Mouse (Mus musculus) midbrain, embryonic 12.5 days (tissue): Measurements from ENCODE around the gene Sptbn1. TPM values are rescaled to one million over a fixed set of nuclear protein-coding genes. Genes with fewer than 3 reads are reported as not detected.

Experiments
- ATAC-seq: fragments of 200-750 bp; cut with Nextera tagmentation; 2 replicates; pipeline ENCODE4 v1.8.0; 2017; ENCODE audit warnings: low read depth, moderate TSS enrichment, moderate library complexity; ENCODE audit not compliant: low FRiP score
- H3K27ac ChIP-seq: fragments of 300-500 bp; sonication (generic); replicated peaks from 2 replicates; pipeline ENCODE4 v1.5.1; 2016; ENCODE audit warnings: mild to moderate bottlenecking
- H3K27me3 ChIP-seq: fragments of 300-500 bp; sonication (generic); 2 replicates; pipeline ENCODE4 v1.6.1; 2016; ENCODE audit warnings: mild to moderate bottlenecking
- H3K36me3 ChIP-seq: fragments of 300-500 bp; sonication (generic); 2 replicates; pipeline ENCODE4 v1.6.1; 2016
- H3K4me1 ChIP-seq: fragments of 300-500 bp; sonication (generic); 2 replicates; pipeline ENCODE4 v1.6.1; 2016
- H3K4me2 ChIP-seq: fragments of 300-500 bp; sonication (generic); replicated peaks from 2 replicates; pipeline ENCODE4 v1.6.1; 2016; ENCODE audit warnings: mild to moderate bottlenecking, moderate library complexity
- H3K4me3 ChIP-seq: fragments of 300-500 bp; sonication (generic); 2 replicates; pipeline ENCODE4 v1.5.1; 2016; ENCODE audit warnings: mild to moderate bottlenecking
- H3K9ac ChIP-seq: fragments of 300-500 bp; sonication (generic); replicated peaks from 2 replicates; pipeline ENCODE4 v1.6.1; 2016; ENCODE audit warnings: mild to moderate bottlenecking, moderate library complexity
- H3K9me3 ChIP-seq: fragments of 300-500 bp; sonication (generic); 2 replicates; pipeline ENCODE4 v1.6.1; 2016; ENCODE audit warnings: mild to moderate bottlenecking
- WGBS: fragments of 180-500 bp; shearing (Covaris S2); methylation state at CpG from one replicate; pipeline ENCODE4 v1.1.7; 2016; 5-methylcytosine and 5-hydroxymethylcytosine counted together
- polyA plus RNA-seq: library from polyadenylated mRNA; unstranded; fragments of >200 nt; fragmentation: Nextera tagmentation; extraction: Ambion mirVana; gene quantifications from 2 replicates; pipeline ENCODE4 v1.2.1, GENCODE M21; 2016

Sptbn1 gene
- 105 and 108 TPM in 2 replicates for polyA plus RNA-seq

GRCm38 (mm10) chr11:30267892-30268647 lies at the start of gene Sptbn1:
Gene Sptbn1 (minus strand): TSS chr11:30268175.
- Histone ChIP-seq H3K27ac (peak within 1 kb of the TSS; percentile 94), H3K27me3 (no peaks in the 10 kb centered on the region), H3K4me2 (peak within 1 kb of the TSS; percentile 83), H3K4me1 (peaks cover 11% of the 10 kb centered on the region), H3K4me3 (peak within 1 kb of the TSS; percentile 82), H3K36me3 (no peaks in the 10 kb centered on the region), H3K9ac (peak within 1 kb of the TSS; percentile 91), H3K9me3 (no peaks in the 10 kb centered on the region)
- ATAC-seq, result peak; percentile 96
- WGBS, result under 1% methylated on average over 52 of the region's 81 CpGs

- Histone ChIP-seq H3K27ac (no peak overlapping the region), H3K4me3 (no peak overlapping the region), H3K9me3 (no peaks in the 10 kb centered on the region), H3K9ac (no peak overlapping the region), H3K36me3 (no peaks in the 10 kb centered on the region), H3K27me3 (no peaks in the 10 kb centered on the region), H3K4me2 (no peak overlapping the region), H3K4me1 (0 out of 2 replicates have a peak, but pooled peaks cover 7% of the 10 kb centered on the region)
- no peak for ATAC-seq
These were observed 26.3 kb upstream of the Sptbn1 start for GRCm38 (mm10) chr11:30294279-30294678.

GRCm38 (mm10) chr11:30292221-30293160 lies 24.5 kb upstream of the Sptbn1 start:
- Histone ChIP-seq H3K4me3 (no peak overlapping the region), H3K4me1 (0 out of 2 replicates have a peak, but pooled peaks cover 7% of the 10 kb centered on the region), H3K27ac (no peak overlapping the region), H3K9me3 (no peaks in the 10 kb centered on the region), H3K27me3 (no peaks in the 10 kb centered on the region), H3K9ac (no peak overlapping the region), H3K4me2 (no peak overlapping the region), H3K36me3 (no peaks in the 10 kb centered on the region)
- 83% methylated on average over 3 of the region's 3 CpGs for WGBS
- ATAC-seq, result no peak

GRCm38 (mm10) chr11:30291155-30291554 lies 23.2 kb upstream of the Sptbn1 start:
- Histone ChIP-seq H3K4me1 (0 out of 2 replicates have a peak, but pooled peaks cover 7% of the 10 kb centered on the region), H3K9me3 (no peaks in the 10 kb centered on the region), H3K4me2 (no peak overlapping the region), H3K27ac (no peak overlapping the region), H3K36me3 (no peaks in the 10 kb centered on the region), H3K9ac (no peak overlapping the region), H3K4me3 (no peak overlapping the region), H3K27me3 (no peaks in the 10 kb centered on the region)
- WGBS, result 65% methylated on average over 8 of the region's 8 CpGs
- no peak for ATAC-seq

- Histone ChIP-seq H3K4me3 (no peak overlapping the region), H3K4me2 (no peak overlapping the region), H3K27me3 (no peaks in the 10 kb centered on the region), H3K9me3 (no peaks in the 10 kb centered on the region), H3K27ac (no peak overlapping the region), H3K9ac (no peak overlapping the region), H3K36me3 (no peaks in the 10 kb centered on the region), H3K4me1 (0 out of 2 replicates have a peak, but pooled peaks cover 7% of the 10 kb centered on the region)
- no peak for ATAC-seq
- 41% methylated on average over 7 of the region's 7 CpGs for WGBS
These were observed 21.8 kb upstream of the Sptbn1 start for GRCm38 (mm10) chr11:30289470-30290431.

GRCm38 (mm10) chr11:30288075-30288474 lies 20.1 kb upstream of the Sptbn1 start:
- no peak for ATAC-seq
- H3K36me3 ChIP-seq, result no peaks in the 10 kb centered on the region
- H3K27ac ChIP-seq, result no peak overlapping the region
- no peak overlapping the region for H3K4me2 ChIP-seq
- 90% methylated on average over 2 of the region's 2 CpGs for WGBS
- no peaks in the 10 kb centered on the region for H3K9me3 ChIP-seq
- 0 out of 2 replicates have a peak, but pooled peaks cover 7% of the 10 kb centered on the region for H3K4me1 ChIP-seq
- H3K9ac ChIP-seq, result no peak overlapping the region
- no peak overlapping the region for H3K4me3 ChIP-seq
- H3K27me3 ChIP-seq, result no peaks in the 10 kb centered on the region

- Histone ChIP-seq H3K9ac (no peak overlapping the region), H3K36me3 (no peaks in the 10 kb centered on the region), H3K27me3 (no peaks in the 10 kb centered on the region), H3K4me2 (no peak overlapping the region), H3K4me3 (no peak overlapping the region), H3K9me3 (no peaks in the 10 kb centered on the region), H3K4me1 (no peaks in the 10 kb centered on the region), H3K27ac (no peak overlapping the region)
- ATAC-seq, result no peak
- WGBS, result 66% methylated on average over 2 of the region's 2 CpGs
These were observed 15.7 kb upstream of the Sptbn1 start for GRCm38 (mm10) chr11:30283710-30284109.

GRCm38 (mm10) chr11:30281096-30281495 lies 13.1 kb upstream of the Sptbn1 start:
- Histone ChIP-seq H3K36me3 (no peaks in the 10 kb centered on the region), H3K9me3 (no peaks in the 10 kb centered on the region), H3K4me1 (no peaks in the 10 kb centered on the region), H3K4me2 (no peak overlapping the region), H3K27me3 (no peaks in the 10 kb centered on the region), H3K4me3 (no peak overlapping the region), H3K27ac (no peak overlapping the region), H3K9ac (no peak overlapping the region)
- WGBS, result 85% methylated on average over 5 of the region's 5 CpGs
- ATAC-seq, result no peak

- WGBS, result 86% methylated on average over 5 of the region's 5 CpGs
- H3K9ac ChIP-seq, result no peak overlapping the region
These were observed 11.3 kb upstream of the Sptbn1 start for GRCm38 (mm10) chr11:30279278-30279677.

GRCm38 (mm10) chr11:30275436-30276031 lies 7.6 kb upstream of the Sptbn1 start:
- Histone ChIP-seq H3K36me3 (no peaks in the 10 kb centered on the region), H3K4me3 (no peak overlapping the region), H3K4me1 (no peaks in the 10 kb centered on the region), H3K27me3 (no peaks in the 10 kb centered on the region), H3K9me3 (no peaks in the 10 kb centered on the region), H3K4me2 (no peak overlapping the region), H3K27ac (no peak overlapping the region), H3K9ac (no peak overlapping the region)
- 67% methylated on average over 3 of the region's 3 CpGs for WGBS
- ATAC-seq, result no peak

More at GRCm38 (mm10) chr11:30279278-30279677, 11.3 kb upstream of the Sptbn1 start:
- H3K36me3 ChIP-seq, result no peaks in the 10 kb centered on the region
- H3K9me3 ChIP-seq, result no peaks in the 10 kb centered on the region
- H3K4me2 ChIP-seq, result no peak overlapping the region
- no peaks in the 10 kb centered on the region for H3K27me3 ChIP-seq
- H3K27ac ChIP-seq, result no peak overlapping the region
- H3K4me1 ChIP-seq, result no peaks in the 10 kb centered on the region
- no peak for ATAC-seq
- H3K4me3 ChIP-seq, result no peak overlapping the region

GRCm38 (mm10) chr11:30269524-30269923 lies 1.5 kb upstream of the Sptbn1 start:
- Histone ChIP-seq H3K9me3 (no peaks in the 10 kb centered on the region), H3K4me2 (no peak overlapping the region), H3K27ac (no peak overlapping the region), H3K36me3 (no peaks in the 10 kb centered on the region), H3K4me1 (peaks cover 11% of the 10 kb centered on the region), H3K4me3 (no peak overlapping the region), H3K9ac (no peak overlapping the region), H3K27me3 (no peaks in the 10 kb centered on the region)
- WGBS, result 91% methylated on average over 1 of the region's 1 CpGs
- ATAC-seq, result no peak
